Mouse (Mus musculus) hindbrain, postnatal 0 days (tissue): Measurements from ENCODE around the gene Tbl3. TPM values are rescaled to one million over a fixed set of nuclear protein-coding genes. Genes with fewer than 3 reads are reported as not detected.
A peak's percentile ranks its signal among the peaks of the same experiment; 100 is the strongest.

Source experiments
- ATAC-seq: fragments of 200-750 bp; cut with Nextera tagmentation; 2 replicates; pipeline ENCODE4 v1.8.0; 2017; ENCODE audit warnings: mild to moderate bottlenecking, moderate TSS enrichment, moderate library complexity
- DNase-seq: peaks from one replicate; pipeline ENCODE4 v3.0.0-alpha.2; 2015; ENCODE audit warnings: low spot score
- H3K27ac ChIP-seq: fragments of 300-500 bp; sonication (generic); 2 replicates; pipeline ENCODE4 v1.5.1; 2014; ENCODE audit warnings: mild to moderate bottlenecking
- H3K27me3 ChIP-seq: fragments of 300-500 bp; sonication (generic); 2 replicates; pipeline ENCODE4 v1.6.1; 2014; ENCODE audit warnings: low read length, mixed read lengths; ENCODE audit not compliant: insufficient read depth
- H3K36me3 ChIP-seq: fragments of 300-500 bp; sonication (generic); 2 replicates; pipeline ENCODE4 v1.6.1; 2014; ENCODE audit warnings: low read length, mixed read lengths; ENCODE audit not compliant: insufficient read depth
- H3K4me1 ChIP-seq: fragments of 300-500 bp; sonication (generic); 2 replicates; pipeline ENCODE4 v1.6.1; 2014; ENCODE audit warnings: antibody characterized with exemption, low read length, mixed read lengths; ENCODE audit not compliant: insufficient read depth
- H3K4me2 ChIP-seq: fragments of 300-500 bp; sonication (generic); 2 replicates; pipeline ENCODE4 v1.6.1; 2014; ENCODE audit warnings: low read depth, mild to moderate bottlenecking, low read length, moderate library complexity, mixed read lengths
- H3K4me3 ChIP-seq: fragments of 300-500 bp; sonication (generic); 2 replicates; pipeline ENCODE4 v1.5.1; 2014; ENCODE audit warnings: low read length
- H3K9ac ChIP-seq: fragments of 300-500 bp; sonication (generic); replicated peaks from 2 replicates; pipeline ENCODE4 v1.6.1; 2014; ENCODE audit warnings: mild to moderate bottlenecking, low read length, moderate library complexity, mixed read lengths
- H3K9me3 ChIP-seq: fragments of 300-500 bp; sonication (generic); 2 replicates; pipeline ENCODE4 v1.6.1; 2016; ENCODE audit warnings: low read length, mixed read lengths
- CTCF ChIP-seq: IDR thresholded peaks from 2 replicates; pipeline ENCODE4 v1.5.1; 2016; ENCODE audit warnings: antibody characterized with exemption, control low read depth, low read depth
- WGBS: fragments of 180-500 bp; shearing (Covaris S2); extraction: QIAGEN DNeasy Blood & Tissue Kit; methylation state at CpG from one replicate; pipeline ENCODE4 v1.1.7; 2014; 5-methylcytosine and 5-hydroxymethylcytosine counted together
- polyA plus RNA-seq: library from polyadenylated mRNA; unstranded; fragments of >200 nt; fragmentation: Nextera tagmentation; extraction: Ambion mirVana; gene quantifications from 2 replicates; pipeline ENCODE4 v1.2.1, GENCODE M21; 2015
- total RNA-seq: library from RNA; depleted of rRNA; stranded (reverse); fragments of >200 nt; gene quantifications from 2 replicates; pipeline ENCODE4 v1.2.3, GENCODE M21; 2014

Tbl3 gene
- total and polyA plus RNA-seq, 2 experiments from 2014 or later: 49.2 to 53.2 TPM

GRCm38 (mm10) chr17:24729067-24729466 is 21.6 kb upstream of the Tbl3 start:
- H3K9me3 ChIP-seq: no peaks in the 10 kb centered on the region
- no peaks in the 10 kb centered on the region for H3K4me1 ChIP-seq
- no peaks in the 10 kb centered on the region for H3K27me3 ChIP-seq
- ATAC-seq: no peak
- no peak for TF ChIP-seq CTCF
- no peak for DNase-seq
- no peak overlapping the region for H3K9ac ChIP-seq
- H3K27ac ChIP-seq: no peak overlapping the region
- H3K4me3 ChIP-seq: no peak overlapping the region
- WGBS: 72% methylated on average over 6 of the region's 6 CpGs
- no peaks in the 10 kb centered on the region for H3K36me3 ChIP-seq
- H3K4me2 ChIP-seq: no peak overlapping the region

- Histone ChIP-seq H3K9ac (no peak overlapping the region), H3K4me2 (no peak overlapping the region), H3K9me3 (no peaks in the 10 kb centered on the region), H3K4me1 (peaks cover 5% of the 10 kb centered on the region; the same call in 1 of the 2 replicates), H3K27ac (no peak overlapping the region), H3K4me3 (no peak overlapping the region), H3K36me3 (no peaks in the 10 kb centered on the region), H3K27me3 (no peaks in the 10 kb centered on the region)
- WGBS: 80% methylated on average over 17 of the region's 17 CpGs
- DNase-seq: no peak
- ATAC-seq: no peak
- no peak for TF ChIP-seq CTCF
These were observed 20.7 kb upstream of the Tbl3 start for GRCm38 (mm10) chr17:24728184-24728583.

GRCm38 (mm10) chr17:24727618-24728017 is 20.2 kb upstream of the Tbl3 start, which contains the start of gene Rpl3l:
TSS of gene Rpl3l (plus strand) at chr17:24727820.
- Histone ChIP-seq H3K9ac (no peak within 1 kb of the TSS; the same call in 1 of the 2 replicates), H3K9me3 (no peaks in the 10 kb centered on the region), H3K27ac (no peak within 1 kb of the TSS), H3K27me3 (no peaks in the 10 kb centered on the region), H3K4me2 (no peak within 1 kb of the TSS), H3K4me3 (no peak within 1 kb of the TSS), H3K36me3 (no peaks in the 10 kb centered on the region), H3K4me1 (peaks cover 7% of the 10 kb centered on the region; the same call in 1 of the 2 replicates)
- no peak for ATAC-seq
- TF ChIP-seq CTCF: no peak
- DNase-seq: no peak
- 78% methylated on average over 2 of the region's 2 CpGs for whole genome bisulfite sequencing

GRCm38 (mm10) chr17:24725637-24726390 is 18.4 kb upstream of the Tbl3 start:
- no peaks in the 10 kb centered on the region for H3K9me3 ChIP-seq
- 77% methylated on average over 3 of the region's 3 CpGs for WGBS
- H3K4me3 ChIP-seq: no peak overlapping the region
- H3K36me3 ChIP-seq: peaks cover 12% of the 10 kb centered on the region
- no peak overlapping the region for H3K9ac ChIP-seq
- no peak overlapping the region for H3K27ac ChIP-seq
- ATAC-seq (no peak), DNase-seq (no peak)
- H3K4me2 ChIP-seq: no peak overlapping the region
- no peaks in the 10 kb centered on the region for H3K27me3 ChIP-seq
- peaks cover 7% of the 10 kb centered on the region; the same call in 1 of the 2 replicates for H3K4me1 ChIP-seq
- TF ChIP-seq CTCF: no peak

GRCm38 (mm10) chr17:24724184-24724583 is 16.7 kb upstream of the Tbl3 start, which contains the start of gene Ndufb10:
TSS of gene Ndufb10 (minus strand) at chr17:24724478.
- DNase-seq (peak; percentile 98), ATAC-seq (peak; percentile 75)
- no peaks in the 10 kb centered on the region for H3K9me3 ChIP-seq
- H3K4me3 ChIP-seq: peak within 1 kb of the TSS; percentile 82
- peak within 1 kb of the TSS; percentile 83 for H3K9ac ChIP-seq
- 0% methylated on average over 30 of the region's 30 CpGs for WGBS
- H3K27me3 ChIP-seq: no peaks in the 10 kb centered on the region
- peak within 1 kb of the TSS; percentile 83 for H3K4me2 ChIP-seq
- peak within 1 kb of the TSS; percentile 86 for H3K27ac ChIP-seq
- TF ChIP-seq CTCF: peak; percentile 99
- H3K4me1 ChIP-seq: peaks cover 7% of the 10 kb centered on the region; the same call in 1 of the 2 replicates
- H3K36me3 ChIP-seq: peaks cover 12% of the 10 kb centered on the region

- ATAC-seq (no peak; the same call in 1 of the 2 replicates), DNase-seq (no peak)
- peak overlapping the region; percentile 82 for H3K4me3 ChIP-seq
- H3K9ac ChIP-seq: peak overlapping the region; percentile 83
- peak overlapping the region; percentile 86 for H3K27ac ChIP-seq
- no peaks in the 10 kb centered on the region for H3K9me3 ChIP-seq
- peaks cover 7% of the 10 kb centered on the region; the same call in 1 of the 2 replicates for H3K4me1 ChIP-seq
- peak overlapping the region; percentile 83 for H3K4me2 ChIP-seq
- H3K27me3 ChIP-seq: no peaks in the 10 kb centered on the region
- H3K36me3 ChIP-seq: peaks cover 12% of the 10 kb centered on the region
- WGBS: 1% methylated on average over 15 of the region's 15 CpGs
- TF ChIP-seq CTCF: no peak
These were observed 16.4 kb upstream of the Tbl3 start for GRCm38 (mm10) chr17:24723881-24724180.
